Mouse (Mus musculus): ENCODE data around the gene Zfp710.

DNA sequence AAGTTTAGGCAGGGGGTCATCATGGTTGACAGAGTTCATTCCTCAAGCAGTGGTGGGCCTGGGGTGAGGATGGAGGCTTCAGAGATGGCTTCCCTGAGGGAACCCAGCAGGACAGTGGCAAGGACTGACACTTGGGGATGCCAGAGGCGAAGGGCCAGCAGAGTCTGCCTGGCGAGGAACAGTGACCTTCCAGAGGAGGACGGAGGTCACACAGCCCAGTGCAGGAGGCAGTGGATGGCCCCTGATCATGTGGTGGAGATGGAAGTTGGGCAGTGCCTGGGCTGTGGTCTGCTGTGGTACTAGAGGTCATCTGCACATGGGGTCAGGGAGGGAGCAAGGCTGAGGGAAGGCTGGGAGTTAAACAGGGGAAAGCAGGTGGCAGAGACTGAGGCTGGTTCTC lies 40.6 kb downstream of the Zfp710 start:
- TF ChIP-seq TAL1 (IDR thresholded peaks at IDR 0.05; ENCODE audit: low read length) = no peak
- TF ChIP-seq GATA1 (IDR thresholded peaks at IDR 0.05; ENCODE audit: low read length) = no peak
